Mouse (Mus musculus) frontal cortex, postnatal 36 days (tissue): ENCODE measurements around the gene Pgbd1.
A peak's percentile ranks its signal among the peaks of the same experiment; 100 is the strongest.
"Not testable (repeated sequence)": the region's sequence is repeated elsewhere in the genome, so short reads cannot be mapped to it uniquely, and the experiment has no call there.

Source experiments
- DNase-seq, 2 experiments: peaks; one replicate each; pipeline ENCODE4 v3.0.0; 2022; ENCODE audit warnings: low spot score in 2 of 2

The Pgbd1 gene

DNA sequence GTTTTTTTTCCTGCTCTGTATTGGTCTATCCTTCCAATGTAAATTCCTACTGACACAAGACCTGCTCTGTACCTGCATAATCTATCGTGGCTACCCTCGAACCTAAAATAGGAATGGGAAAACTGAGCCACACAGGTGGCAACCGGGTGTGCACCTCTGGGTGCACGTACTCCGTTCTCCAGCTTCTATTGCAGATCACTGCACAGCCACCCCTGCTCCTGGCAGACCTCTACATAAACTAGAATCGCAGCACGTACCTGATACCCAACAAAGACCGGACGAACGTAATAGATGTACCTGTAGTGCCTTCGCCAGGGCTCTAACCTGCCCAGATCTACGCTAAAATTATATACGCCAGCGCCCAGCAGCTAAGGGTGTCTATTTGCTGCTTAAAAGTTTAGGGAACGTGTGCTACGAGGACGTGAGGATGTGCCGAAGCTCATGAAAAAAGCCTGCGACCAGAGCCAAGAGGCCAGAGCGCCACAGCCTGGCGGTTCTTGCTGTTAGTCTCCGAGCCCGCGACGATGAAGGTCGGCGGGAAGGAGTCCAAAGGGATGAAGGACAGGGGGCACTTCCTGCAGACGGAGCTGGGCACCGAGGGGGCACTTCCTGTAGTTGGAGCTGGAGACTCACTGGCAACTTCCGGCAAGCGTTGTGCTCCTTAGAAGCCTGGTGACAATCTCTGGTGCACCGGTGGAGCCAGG is at the start of gene Pgbd1:
Gene Pgbd1, minus strand, starts transcription at position 556 of the 704 bp plus-strand sequence.
- DNase-seq, result peak; percentile 68 to 74

GRCm38 (mm10) chr13:21486881-21487280 is 46.0 kb upstream of the Pgbd1 start:
- DNase-seq, result no peak

- DNase-seq, result peak; percentile 79 to 87
These were observed 38.2 kb upstream of the Pgbd1 start, which contains the start of the genes Zkscan4 and Gm10065 for GRCm38 (mm10) chr13:21478759-21479670. Gene Zkscan4, plus strand, starts transcription at chr13:21478907. Gene Gm10065, minus strand, starts transcription at chr13:21479441.

- no peak for DNase-seq
These were observed 31.6 kb upstream of the Pgbd1 start for GRCm38 (mm10) chr13:21472427-21472826.

- no peak for DNase-seq
These were observed 28.2 kb upstream of the Pgbd1 start for GRCm38 (mm10) chr13:21469097-21469496.

DNA sequence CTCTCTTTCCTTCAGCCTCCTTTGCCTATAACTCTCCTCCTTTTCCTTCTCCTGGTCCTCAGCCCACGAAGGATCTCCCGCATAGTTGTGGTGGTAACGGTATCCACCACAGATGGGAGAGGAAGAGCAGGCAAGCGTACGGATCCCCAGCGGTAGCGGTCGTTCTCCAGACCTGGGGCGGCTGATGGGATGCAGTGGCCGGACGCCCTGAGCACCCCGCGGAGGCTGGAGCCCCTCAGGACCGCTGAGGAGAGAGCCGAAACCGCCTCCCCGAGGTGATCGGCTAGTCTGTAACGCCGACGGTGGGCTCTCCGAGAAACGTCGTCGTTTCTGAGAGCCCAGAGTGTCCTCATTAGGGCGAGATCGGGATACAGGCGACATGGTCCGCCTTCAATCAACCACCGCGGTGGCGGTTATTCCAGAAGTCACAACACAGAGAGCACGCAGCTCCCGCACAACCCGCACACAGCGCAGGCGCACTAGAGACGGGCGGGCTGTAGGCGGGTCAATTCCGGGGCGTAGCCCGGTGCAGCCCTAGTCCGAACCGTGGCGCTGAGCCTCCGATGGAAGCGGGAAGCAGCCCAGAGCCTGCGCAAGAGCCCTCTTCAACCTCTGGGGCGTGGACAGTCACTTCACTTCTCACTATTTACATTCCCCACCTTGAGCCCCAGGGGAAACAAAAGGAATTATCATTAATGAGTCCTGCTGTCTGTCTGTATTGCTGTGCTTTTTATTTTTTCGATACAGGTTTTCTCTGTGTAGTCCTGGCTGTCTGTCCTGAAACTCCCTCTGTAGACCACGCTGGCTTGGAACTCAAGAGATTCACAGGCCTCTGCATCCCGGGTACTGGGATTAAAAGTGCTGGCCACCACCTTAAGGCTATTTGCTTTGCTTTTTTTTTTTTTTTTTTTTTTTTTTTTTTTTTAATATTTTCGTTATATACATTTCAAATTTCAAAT is 27.5 kb upstream of the Pgbd1 start, which contains the start of gene Nkapl:
Gene Nkapl, minus strand, starts transcription at position 449 of the 959 bp plus-strand sequence.
- DNase-seq, result peak; percentile 71 to 75

- no peak for DNase-seq
These were observed 26.5 kb upstream of the Pgbd1 start for GRCm38 (mm10) chr13:21467336-21467735.

DNA sequence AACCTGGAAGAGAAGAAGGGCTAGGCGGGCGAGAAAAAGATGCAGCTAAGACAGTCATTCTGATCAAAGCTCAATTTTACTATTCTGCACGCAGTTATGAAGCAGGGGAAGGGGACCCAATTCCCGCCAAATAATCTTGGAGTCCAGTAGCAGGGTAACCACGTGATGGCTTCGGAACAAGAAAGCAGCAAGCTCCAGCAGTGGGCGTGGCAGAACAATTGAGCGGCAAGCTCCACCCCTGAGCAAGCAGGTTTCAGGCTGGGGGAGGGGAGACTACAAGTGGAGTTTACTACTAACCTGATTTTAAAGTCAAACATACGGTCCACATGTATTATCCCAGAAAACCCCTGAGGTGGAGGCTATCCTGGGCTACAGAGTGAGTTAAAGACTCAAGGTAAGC is 21.7 kb upstream of the Pgbd1 start:
- DNase-seq, result not testable (repeated sequence)

GRCm38 (mm10) chr13:21456347-21456746 is 15.5 kb upstream of the Pgbd1 start:
- no peak for DNase-seq

DNA sequence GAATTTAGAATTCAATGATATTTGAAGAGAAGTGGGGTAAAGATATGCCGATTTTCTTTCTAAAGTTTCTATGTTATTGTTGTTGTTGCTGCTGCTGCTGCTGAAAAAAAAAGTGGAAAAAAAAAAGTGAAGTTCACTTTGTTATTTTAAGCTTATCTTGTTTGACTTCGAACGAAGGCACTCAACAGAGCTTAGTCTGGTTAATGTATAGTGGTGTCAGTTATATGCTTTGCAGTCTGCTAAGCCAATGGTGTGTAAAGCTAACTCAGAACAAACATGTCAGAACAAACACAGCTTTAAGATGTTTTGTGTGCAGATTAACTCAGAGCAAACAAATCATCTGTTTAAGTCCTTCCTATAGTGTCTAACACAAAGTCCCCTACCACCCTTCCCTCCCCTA is 13.3 kb upstream of the Pgbd1 start:
- DNase-seq, result no peak

DNA sequence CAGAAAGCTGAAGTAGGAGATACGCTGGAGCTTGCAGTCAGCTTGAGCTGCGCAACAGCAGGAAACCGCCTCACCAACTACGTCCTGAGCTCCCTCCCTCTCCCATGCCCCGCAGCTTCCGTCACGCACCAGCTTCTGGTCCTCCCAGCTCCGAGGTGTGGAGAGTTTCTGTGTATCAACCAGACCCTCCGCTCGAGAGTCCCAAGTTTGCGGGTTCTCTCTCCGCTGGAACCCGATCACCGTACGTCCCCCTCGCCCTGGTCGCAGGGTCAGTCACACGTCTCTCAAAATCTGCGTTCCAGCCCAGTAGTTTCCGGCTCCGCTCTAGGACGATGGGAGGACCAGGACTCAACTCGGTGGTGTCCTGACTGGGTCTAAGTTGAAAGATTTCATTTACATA is 12.6 kb upstream of the Pgbd1 start, which contains the start of gene Zscan26:
Gene Zscan26, minus strand, starts transcription at position 282 of the 400 bp plus-strand sequence.
- DNase-seq, result peak; percentile 88 to 89

DNA sequence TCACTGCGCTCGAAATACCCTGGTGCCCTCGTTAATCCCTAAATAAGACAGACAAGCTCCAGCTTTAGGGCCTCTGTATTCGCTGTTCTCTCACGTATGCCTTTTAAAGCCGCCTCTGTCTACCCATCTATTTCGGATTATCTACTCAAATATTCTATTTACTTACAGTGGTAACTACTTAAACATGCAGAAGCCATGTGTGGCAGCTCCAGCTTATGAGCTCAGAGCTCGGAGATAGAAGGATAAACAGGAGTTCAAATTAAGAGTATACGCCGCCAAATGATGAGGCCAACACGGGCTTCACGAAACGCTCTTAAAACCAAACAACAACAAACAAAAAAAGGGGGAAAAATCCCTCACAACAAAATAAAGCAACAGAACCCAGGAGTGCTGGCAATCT is 12.2 kb upstream of the Pgbd1 start:
- DNase-seq, result no peak

GRCm38 (mm10) chr13:21447856-21448614 is 7.2 kb upstream of the Pgbd1 start:
- no peak for DNase-seq

- DNase-seq, result no peak
These were observed 5.9 kb upstream of the Pgbd1 start for GRCm38 (mm10) chr13:21446796-21447195.

GRCm38 (mm10) chr13:21441207-21441572 is 332 bp upstream of the Pgbd1 start:
- DNase-seq, result no peak

GRCm38 (mm10) chr13:21435476-21435875 is 5.4 kb downstream of the Pgbd1 start:
- DNase-seq, result no peak

DNA sequence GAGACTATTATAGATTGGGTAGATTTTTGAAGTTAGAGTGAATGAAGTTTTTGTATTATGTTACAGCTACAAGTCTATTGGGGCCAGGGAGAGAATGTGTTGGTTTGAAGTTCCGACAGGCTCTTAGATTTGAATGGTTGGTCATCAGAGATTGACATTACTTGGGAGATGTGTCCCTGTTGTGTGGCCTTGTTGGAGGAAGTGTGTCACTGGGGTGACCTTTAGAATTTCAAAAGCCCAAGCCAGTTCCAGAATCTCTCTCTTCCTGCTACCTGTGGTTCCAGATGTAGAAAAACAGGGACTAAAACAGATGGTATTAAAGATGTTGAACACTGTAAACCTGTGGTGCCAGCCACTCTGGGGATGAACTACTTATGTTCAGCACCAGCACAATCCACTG is 13.2 kb downstream of the Pgbd1 start:
- no peak for DNase-seq

GRCm38 (mm10) chr13:21423301-21423700 is 17.6 kb downstream of the Pgbd1 start:
- no peak for DNase-seq

- no peak for DNase-seq
These were observed 22.0 kb downstream of the Pgbd1 start for GRCm38 (mm10) chr13:21418865-21419264.

- DNase-seq, result peak in 1 of 2 experiments; percentile 11
These were observed 23.4 kb downstream of the Pgbd1 start for GRCm38 (mm10) chr13:21417298-21418010.
